Mouse (Mus musculus) cerebellum, adult 2 months (tissue): ENCODE data around the gene Rasal3.

Experiments used
- CTCF ChIP-seq: fragments of 200-500 bp; IDR thresholded peaks from 2 replicates; pipeline ENCODE4 v1.5.1; 2011; ENCODE audit warnings: low read depth, mild to moderate bottlenecking, control low read depth, low read length, moderate library complexity, borderline replicate concordance; ENCODE audit not compliant: insufficient read depth
- POLR2A ChIP-seq: fragments of 200-500 bp; IDR thresholded peaks from 2 replicates; pipeline ENCODE4 v1.6.1; 2011; ENCODE audit warnings: low read length, control low read depth, borderline replicate concordance; ENCODE audit not compliant: insufficient read depth

- TF ChIP-seq CTCF = no peak
- no peak for TF ChIP-seq POLR2A
These were observed 43.8 kb upstream of the Rasal3 start for GRCm38 (mm10) chr17:32447195-32447594.
